Mouse (Mus musculus) frontal cortex, postnatal 25 days (tissue): ENCODE results near the gene Tnfrsf19.

Experiments used
- DNase-seq, 2 experiments: peaks; one replicate each; pipeline ENCODE4 v3.0.0; 2022; ENCODE audit warnings: low spot score in 2 of 2

The Tnfrsf19 gene

DNA sequence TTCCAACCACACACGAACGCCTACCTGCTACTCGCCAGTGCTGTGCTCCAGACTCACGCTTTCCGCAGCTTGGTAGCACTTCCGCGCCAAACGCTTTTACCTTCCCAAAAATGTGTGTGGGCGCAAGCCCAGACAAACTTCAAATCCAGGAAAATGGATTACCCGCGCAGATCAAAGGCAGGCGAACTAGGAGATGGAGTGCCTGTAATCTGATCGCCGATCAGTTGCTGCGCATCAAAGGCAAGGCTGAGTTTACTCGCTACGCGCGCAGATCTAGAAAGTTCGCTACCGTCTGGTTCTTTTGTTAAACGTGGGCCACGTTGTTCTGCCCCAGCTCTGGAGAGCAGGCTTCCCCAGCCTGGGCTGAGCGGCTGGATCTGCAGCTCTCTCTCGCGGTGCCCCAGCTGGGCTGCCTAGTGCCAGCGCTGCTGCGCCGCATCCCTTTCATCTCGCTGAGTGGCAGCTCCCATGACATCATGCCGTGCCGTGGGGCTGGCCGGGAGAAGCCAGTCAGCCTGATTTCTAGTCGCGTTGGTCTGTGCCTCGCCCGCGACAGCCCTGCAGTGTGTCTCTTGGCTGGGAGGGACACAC lies at the start of gene Tnfrsf19:
TSS of gene Tnfrsf19 (minus strand) at position 400 of the 591 bp plus-strand sequence.
- peak; percentile 65 to 72 for DNase-seq

DNA sequence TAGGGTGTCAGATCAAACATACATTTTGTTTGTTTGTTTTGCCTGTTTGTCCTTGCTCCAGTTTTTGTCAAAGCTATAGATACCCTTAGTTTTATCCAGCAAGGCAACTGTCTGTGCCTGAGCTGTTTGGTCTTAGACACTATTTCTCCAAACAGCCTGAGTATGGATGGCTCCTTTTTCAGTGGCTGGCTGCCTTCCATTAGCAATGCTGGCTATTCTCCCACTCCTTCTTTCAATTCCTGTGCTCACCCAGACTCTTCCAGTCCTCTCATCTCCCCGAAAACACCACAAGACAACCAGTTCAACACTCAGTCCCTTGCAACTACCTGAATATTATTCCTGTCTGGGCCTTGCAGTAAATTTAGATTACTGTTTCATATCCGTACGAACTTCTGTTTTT lies 45.8 kb upstream of the Tnfrsf19 start:
- DNase-seq: peak; percentile 10 to 26

DNA sequence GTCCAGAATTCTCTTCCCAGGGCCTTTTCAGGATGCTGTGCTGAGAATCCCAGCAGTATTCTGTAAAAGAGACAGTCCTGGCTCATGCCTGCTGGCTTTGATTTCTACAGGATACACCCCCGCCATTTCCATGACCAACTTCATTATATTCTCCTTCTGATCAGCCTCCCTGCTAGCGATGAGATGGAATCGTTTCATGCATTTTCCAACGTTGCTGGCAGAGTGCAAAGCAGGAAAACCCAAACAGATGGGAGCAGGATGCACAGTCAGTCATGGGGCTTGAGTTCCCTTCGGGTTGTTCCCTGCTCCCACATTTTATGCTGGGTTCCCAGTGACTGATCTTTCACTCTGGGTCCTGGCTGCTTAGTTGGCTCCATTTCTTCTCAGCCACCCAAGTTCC lies 44.7 kb upstream of the Tnfrsf19 start:
- DNase-seq: no peak

DNA sequence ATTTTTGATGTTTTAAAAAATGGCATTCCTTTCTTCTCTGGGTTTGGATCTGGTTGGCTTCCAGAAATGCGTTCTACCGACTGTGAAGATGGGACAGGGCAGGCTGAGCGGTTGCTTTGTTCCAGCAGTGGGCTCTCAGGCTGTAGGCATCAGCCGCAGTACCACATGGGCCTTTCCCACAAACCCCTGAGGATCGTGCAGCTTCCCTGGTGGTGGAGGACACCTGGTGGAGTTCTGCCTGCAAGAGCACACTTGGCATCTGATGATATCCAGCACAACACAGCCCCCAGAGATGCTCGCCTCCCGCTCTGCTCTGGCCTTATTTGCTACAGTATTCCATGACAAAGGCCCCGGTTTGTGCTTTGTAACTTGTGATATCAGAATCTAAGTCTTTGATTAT lies 41.9 kb upstream of the Tnfrsf19 start:
- no peak for DNase-seq

DNA sequence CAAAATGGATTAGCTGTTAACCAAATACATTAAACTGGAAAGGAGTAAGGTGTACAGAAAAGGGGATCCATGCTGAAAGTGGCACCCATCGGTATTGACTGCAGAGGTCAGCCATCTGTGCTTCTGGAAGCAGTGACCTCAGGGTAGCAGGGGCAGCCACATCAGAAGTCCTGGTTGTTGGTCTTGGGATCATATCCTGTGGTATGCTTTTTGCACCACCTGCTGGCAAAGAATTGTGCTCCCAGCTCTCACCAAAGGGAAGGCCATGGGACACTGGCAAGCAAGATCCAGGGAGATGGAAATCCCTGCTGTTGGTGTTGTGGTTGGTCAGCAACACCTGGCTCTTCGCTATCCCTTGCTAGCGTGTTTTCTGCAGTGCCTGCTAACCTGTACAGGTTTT lies 39.0 kb upstream of the Tnfrsf19 start:
- peak; percentile 35 to 42 for DNase-seq

DNA sequence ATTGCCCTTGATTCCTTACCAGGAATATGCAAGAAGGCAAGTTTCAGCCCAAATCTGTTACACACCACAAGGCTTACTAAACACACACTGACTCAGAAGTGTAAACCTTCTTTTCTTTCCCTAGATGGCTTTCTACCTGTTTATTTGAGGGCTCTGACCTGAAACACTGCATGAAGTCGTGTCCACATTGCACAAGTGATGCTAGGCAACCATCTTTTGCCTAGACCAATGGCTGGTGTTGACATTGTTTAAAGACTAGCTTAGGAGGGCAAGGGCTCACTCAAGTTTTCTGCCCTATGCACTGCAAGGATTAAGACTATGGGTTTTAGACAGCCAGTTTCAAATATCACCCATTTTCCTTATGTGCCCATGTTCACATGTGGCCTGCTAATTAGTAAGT lies 23.3 kb upstream of the Tnfrsf19 start:
- DNase-seq: no peak

DNA sequence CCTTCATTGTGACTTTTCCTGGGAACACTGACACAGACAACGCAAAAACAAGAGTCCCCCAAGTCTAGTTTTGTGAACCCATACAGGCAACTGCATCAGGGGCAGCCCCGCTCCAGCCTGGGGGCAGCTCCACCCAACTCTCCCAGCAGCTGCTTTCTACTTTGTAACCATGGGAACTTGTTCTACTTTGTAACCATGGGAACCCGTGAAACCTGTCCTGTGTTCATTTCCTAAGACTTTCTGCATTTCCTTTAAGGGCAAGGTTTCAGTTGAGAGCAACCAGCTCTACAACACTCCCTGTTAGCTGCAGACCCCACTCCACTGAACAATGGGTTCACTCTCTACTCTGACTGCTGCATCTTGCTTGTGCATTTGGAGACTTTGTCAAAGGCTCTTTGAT lies 15.4 kb upstream of the Tnfrsf19 start:
- no peak for DNase-seq

DNA sequence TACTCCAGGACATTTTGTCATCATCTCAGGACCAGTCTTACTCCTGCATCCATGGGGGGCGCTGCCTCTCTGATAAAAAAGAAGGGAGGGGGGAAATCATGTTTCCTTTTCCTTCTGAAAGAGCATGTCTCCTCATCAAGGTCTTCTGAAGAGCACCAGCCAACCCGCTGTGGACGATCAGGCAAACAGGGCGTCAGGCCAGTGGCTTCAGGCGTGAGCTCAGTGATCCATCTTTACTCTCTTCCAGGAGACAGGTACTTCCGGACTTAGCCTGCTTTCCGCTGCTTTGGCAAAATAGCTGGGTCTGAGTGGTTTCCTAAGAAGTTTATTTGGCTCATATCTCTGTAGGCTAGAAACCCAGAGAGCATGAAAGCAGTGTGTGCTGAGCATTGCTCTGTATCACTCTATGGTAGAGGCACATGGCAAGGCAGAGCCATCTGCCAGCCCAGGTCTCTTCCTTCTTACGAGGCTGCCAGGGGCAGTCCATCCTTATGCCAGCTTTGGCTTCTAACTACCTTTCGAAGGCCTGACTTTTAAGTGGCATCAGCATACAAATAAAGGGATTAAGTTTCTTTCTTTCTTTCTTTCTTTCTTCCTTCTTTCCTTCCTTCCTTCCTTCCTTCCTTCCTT lies 13.1 kb upstream of the Tnfrsf19 start:
- DNase-seq: no peak

DNA sequence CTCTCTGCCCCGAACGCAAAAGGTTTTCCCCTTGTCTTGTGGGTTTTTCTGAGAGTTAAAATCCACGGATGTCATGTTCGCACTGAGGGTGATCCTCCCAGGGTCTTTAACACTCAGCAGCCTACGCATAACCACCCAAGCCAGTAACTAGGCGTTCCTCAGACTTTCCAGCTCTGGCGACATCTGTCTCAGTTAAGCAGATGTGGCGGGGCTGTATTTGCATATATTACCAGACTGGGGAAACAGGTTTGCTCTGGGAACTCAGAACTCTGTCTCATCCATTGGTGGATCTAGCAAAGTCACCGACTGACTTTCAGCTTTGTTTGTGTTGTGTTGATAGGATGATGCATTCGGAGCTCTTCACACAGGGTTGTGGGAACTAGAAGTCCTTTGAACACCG lies 10.7 kb upstream of the Tnfrsf19 start:
- DNase-seq: no peak

DNA sequence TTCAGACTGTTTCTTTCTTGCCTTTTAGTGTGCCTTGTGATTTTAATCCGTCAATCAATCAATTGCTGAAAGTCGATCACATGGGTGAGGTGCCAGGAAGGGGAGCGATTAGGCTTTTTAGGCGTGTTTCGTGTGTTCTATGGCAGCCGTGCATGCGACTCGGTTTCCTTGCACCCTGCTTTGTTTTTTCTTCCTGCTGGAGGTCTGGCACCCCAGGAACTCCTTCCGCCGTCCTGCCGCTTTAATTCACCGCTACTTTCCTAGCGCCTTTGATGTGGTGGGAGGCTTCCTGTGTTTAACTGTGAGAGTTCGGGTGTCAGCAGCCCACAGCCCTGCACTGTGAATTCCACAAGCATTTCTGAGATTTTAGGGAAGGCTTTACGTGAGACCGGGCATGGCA lies 10.2 kb upstream of the Tnfrsf19 start:
- no peak for DNase-seq

DNA sequence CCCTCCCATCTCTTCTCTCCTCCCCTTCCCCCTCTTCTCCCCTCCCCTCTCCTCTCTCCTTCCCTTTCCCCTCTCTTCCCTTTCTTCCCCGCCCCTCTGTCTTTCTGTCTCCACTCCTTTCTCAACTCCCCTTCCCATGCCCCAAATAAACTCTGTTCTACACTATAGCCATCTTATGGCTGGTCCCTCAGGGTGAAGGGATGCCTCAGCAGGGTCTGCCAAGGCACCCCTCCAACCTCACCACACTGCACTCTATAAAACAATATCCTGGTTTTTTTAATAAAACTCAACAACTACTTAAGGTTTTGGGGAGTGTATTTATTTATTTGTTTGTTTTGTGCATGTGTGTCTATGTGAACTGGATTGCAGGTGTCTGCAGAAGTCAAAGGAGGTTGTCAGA lies 9.6 kb upstream of the Tnfrsf19 start:
- no peak for DNase-seq

DNA sequence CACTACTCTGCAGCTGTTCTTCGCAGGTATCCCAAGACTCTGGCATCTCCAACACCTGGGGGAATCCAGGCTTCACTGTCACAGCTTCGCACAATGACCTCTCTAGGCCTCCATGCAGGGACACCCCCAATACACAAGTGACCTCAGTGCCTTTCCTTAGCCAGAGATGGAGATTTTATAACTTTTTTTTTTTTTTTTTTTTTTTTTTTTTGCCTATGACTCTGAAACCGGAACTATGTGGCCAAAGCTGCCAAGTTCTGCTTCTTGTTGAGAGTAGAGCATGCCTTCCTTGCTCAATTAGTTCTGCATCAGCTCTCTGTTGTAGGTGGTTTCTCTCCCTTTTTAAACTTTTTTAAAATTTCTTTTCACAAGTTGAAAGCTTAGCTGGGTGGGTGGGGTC lies 5.9 kb upstream of the Tnfrsf19 start:
- no peak for DNase-seq

DNA sequence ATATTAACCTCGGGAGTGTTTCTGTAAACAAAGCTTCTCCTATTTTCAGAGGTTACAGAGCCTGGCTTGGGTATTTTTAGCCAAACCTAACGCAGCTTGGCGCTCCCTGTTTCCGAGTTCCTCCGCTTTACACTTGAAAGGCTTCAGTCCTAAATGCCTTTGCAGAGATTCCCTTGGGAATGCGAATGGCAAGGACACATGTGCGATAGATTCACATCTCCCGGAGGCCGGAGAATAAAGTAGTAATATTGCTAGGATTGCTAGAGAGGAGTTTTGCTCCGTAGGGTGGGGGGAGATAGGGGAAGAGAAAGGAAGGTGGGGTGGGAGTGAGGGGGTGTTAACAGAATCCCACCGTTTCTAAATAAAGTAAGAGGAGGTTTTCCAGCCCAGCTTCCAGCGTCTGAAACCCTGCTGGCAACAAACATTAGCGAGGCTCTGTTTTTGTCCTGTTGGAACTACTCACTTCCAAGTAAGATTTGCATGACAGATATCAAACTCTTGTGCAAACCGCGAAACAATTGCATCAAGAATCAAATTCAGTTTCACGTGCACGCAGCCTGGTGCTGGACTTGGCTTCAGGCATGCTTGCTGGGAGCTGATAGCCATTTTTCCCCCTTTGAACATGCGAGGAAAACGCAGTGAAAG lies 722 bp downstream of the Tnfrsf19 start:
- DNase-seq: no peak

DNA sequence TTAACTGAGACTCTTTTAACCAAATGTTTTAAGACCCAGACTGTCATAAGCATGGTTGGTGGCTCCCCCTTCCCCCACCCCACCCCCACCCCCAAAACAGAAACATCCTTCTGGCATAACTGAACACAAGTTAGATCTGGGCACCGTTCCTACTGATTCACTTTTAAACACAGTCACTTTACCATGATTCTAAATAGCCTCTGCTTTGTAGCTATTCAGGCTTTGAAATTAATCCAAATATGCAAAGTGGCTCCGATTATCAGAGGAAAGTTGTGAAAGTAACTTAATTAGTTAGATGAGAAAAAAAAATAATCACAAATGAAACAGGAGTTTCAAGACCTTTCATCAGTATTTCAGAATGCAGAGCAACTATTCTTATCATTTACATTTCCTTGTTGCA lies 2.0 kb downstream of the Tnfrsf19 start:
- no peak for DNase-seq

DNA sequence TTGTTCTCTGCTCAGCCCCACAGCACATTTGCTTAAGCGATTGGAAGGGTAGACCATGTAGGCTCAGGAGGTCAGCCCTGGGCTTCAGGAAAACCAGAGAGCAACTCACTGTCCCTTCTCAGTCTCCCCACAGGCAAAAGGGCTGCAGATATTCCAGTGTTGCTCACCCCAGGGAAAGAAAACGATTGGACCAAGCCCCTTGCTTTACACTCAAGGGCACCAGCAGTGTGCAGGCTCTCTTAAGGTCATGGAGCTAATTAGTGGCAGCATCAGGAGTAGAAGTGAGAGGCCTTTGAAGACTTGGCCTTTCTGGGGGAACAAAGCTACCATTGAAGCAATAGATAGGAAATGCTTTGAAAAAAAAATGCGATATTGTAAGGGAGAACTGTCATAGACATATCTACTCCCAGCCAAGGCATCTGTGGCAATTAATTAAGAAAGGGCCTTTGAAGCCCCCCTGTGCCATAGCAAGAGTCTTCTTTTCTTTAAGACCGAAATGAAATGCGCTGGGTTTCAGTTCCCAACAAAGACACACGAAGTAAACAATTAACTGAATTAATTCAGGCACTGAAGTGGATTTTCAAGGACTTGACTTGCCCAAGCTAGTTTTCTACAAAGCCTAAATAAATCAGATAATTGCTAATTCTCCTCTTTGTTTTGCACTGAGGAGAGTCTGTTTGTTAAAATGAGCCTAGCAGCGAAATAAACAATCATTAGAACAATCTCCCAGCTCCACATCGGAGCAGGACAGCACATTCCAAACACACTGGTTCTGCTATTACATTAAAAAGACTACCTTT lies 2.6 kb downstream of the Tnfrsf19 start:
- DNase-seq: no peak

DNA sequence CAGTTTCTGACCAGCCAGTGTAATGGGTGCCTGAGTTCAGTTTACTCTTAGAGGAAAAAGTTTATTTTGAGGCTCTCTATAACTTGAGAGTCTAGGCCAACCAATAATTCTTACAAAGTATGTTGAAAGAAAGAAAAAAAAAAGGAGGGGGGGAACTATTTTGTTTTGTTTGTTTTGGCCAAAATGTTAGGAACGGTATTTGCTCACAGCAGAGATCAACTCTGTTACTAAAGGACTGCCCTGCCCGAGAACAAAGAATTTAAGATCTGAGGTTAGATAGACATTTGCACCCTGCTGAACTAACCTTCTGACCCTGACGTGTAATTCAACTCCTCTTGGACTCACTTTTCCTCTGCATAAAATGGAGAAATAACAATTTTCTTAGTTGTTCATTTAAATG lies 4.0 kb downstream of the Tnfrsf19 start:
- no peak for DNase-seq

DNA sequence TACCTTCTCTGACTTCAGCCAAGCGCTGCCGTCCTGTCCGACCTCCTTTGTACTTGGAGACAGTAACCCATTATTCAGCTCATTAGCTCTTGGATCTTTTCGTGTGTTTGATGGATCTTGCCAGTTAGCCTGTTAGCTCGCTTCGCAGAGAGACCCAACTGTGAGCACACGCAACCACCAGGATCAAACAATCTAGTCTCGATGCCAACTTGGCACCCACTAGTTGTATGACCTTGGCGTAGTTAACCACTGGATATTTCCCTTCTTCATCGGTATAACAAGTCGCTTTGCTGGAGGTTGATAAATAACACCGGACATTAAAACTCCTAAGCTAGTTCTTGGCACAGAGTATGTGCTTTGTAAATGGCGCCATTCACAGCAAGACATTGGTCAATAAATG lies 6.1 kb downstream of the Tnfrsf19 start:
- no peak for DNase-seq

DNA sequence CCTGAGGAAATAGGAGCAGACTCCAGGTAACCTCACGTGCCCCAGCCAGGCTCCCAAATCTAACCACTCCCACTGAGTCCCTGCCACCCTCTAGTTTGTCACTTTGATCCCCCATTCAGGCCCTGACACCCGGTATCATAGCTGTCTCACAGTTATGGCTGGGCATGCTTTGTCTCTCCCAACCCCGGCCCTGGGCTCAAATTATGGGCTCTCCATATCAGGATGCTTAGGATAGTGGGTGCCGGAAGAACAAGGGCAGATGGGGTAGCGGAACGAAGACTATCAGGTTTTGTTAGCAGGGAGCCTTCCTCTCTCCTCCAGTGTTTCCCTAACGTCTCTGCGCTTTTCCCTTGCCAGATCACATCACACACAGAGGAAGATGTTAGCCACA lies 8.2 kb downstream of the Tnfrsf19 start:
- no peak for DNase-seq

DNA sequence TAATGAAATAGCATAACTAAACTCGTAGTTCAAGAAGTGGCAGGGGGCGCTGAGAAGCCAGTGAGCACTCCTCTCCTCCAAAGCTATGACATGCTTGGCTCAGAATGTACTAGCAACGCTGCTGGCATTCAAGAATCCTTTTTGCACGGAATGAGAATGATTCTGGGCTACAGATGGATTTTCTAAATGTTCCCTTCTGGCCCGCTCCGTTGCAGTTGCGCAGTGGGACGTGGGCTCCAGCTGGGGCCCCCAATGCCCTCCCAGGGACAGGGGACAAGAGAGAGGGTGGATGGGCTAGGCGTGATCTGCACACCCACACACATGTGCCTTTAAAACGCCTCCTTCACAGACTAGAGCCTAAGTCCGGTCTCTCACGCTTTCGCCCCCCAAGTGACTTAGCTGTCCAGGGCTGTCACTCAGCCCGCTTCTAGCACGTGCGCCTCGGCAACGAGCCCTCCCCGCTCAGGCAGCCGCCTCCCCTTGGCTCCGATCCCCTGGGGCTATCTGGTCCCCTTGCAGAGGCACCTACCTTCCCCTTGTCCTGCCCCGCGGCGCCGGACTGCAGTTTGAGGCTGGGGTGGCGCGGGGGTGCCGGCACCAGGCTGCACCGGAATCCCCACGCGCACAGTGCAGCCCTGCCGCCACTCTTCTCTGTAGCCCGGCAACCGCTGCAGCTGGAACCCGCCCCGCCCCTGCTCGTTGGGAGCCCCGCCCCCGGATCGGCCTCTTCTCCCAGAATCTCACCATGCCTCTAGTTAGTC lies 8.8 kb downstream of the Tnfrsf19 start:
- peak; percentile 47 to 60 for DNase-seq

DNA sequence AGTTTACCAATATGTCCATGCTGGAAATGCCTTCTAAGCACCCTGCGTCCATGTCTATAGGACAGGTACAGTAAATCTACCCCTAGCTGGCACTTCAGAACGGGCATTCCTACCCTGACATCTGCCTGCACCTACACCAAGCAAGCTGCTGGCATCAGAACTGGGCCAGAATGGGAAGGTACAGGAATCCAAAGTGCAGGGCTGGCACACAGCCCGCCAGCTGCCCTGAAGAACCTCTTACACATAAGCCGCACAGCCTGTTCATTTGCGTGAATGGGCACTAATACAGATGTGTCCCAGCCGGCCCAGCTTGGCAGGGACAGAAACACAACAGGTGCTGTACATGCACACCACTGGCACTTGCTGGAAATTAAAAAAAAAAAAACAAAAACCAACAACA lies 15.9 kb downstream of the Tnfrsf19 start:
- no peak for DNase-seq

DNA sequence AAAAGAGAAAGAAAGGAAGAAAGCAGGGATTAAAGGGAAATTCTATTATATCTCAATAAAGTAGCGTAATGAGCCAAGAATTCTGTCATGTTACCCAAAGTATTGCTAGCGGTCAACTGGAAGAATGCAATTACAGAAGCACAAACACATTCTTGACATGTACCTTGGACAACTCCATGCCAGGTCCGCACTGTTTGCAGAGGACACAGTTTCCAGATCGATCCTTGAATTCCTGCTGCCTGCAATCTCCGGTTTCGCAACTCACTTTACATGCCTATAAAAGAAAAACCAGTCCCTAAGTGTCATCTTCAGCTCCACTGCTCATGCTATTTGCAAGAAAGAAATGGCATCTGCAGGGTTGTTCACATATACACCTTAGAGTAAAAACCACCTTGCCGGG lies 22.3 kb downstream of the Tnfrsf19 start:
- DNase-seq: no peak

DNA sequence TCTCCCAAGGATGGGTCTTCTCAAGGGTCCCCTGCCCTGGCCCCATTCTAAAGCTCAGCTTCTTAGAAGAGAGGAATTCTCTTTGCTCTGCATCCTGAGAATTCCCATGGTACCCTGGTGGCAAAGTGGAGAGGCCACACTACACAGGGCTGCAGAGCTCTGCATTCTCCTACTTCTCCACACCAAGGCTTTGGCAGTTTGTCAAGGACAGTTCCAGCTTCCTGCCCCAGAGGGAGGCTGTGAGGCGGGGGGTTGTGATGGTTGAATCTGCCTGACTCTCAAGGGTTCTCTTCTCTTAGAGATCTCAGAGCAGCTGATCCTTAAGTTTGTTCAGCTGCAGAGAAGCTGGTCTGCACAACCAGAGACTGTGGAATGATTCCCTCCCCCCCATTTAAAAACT lies 23.9 kb downstream of the Tnfrsf19 start:
- no peak for DNase-seq
